Mouse (Mus musculus) kidney, adult 8-10 months (tissue): ENCODE data around the gene Zcchc18.
"Not testable (repeated sequence)": the region's sequence is repeated elsewhere in the genome, so short reads cannot be mapped to it uniquely, and the experiment has no call there.

Experiments used
- DNase-seq, 2 experiments: peaks; one replicate each; pipeline ENCODE4 v3.0.0; 2022

The Zcchc18 gene

DNA sequence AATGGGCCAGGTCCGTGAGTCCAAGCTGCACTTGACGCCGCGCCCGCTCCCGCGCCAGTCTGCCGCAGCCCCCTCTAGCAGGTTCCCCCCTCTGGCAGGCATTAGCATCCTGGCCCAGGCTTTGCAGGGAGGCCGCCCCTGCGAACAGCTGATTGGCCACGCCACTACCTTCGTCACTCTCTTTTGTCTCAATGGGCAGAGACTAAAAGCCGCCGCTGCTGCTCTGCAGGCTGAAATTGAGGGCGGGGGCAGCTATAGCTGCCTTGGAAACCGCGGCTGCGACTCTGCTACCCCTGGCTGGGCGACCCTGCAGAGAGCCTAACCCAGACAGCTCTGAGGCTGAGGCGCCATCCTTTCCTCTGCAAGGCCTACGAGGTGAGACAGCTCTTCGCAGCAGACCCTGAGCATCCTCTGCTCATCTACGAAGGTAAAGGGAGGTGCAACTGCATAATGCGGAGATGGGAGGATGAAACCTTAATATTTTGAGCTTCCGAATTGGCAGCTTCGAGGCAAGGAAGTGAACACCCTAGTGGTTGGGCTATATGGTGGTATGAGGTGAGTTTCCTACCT, at the start of gene Zcchc18:
Gene Zcchc18 (plus strand): TSS at position 178 of the 570 bp plus-strand sequence.
- peak in 1 of 2 experiments; percentile 7 for DNase-seq

DNA sequence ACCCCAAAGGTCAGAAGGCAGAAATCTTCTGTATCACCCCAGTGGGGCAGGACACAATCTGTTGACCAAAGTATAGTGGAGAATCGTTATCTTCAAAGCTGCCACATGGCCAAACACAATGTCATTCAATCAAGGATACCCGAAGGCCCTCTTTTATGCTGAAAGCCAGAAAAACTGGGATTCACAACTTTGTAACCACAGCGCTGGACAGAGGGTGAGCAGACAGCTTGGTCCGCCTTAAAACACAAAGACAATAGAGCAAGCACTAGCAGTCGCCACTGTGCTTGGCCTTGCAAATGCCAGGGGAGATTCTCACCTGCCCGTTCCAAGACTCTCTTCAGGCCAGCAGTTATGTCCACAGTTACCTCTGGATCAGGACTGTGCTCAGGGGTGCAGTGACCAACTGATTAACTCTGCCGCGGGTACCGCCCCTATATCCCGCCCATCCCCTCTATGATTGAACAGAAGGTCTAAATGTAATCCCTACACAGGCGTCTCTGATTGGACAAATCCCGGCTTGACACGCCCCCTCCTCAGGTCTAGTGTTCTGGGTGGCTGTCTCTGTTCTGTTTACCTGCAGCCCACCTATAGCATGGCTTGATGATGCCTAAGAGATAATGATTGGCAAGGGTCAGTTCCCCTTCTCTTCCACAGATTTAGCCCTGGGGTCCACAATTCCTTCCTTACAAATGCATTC, 35.2 kb upstream of the Zcchc18 start:
- DNase-seq: peak; percentile 29 to 79

DNA sequence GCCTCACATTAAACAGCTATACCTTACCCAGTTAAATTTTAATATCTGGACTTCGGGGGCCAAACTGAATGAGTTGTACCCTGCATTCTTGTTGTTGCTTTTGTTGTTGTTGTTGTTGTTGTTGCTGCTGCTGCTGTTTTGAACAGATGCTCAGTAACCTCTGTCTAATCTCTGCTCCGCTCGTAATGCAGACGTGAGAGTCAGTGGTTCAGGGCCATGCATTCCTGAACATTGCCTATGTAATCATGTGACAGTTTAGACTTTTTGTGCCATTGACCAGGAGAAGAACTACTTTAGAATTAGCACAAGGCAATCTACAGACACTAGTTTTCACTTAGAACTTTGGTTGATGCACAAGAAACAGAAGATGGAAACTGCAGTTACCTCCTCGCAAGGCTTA, 34.7 kb upstream of the Zcchc18 start:
- not testable (repeated sequence) for DNase-seq

DNA sequence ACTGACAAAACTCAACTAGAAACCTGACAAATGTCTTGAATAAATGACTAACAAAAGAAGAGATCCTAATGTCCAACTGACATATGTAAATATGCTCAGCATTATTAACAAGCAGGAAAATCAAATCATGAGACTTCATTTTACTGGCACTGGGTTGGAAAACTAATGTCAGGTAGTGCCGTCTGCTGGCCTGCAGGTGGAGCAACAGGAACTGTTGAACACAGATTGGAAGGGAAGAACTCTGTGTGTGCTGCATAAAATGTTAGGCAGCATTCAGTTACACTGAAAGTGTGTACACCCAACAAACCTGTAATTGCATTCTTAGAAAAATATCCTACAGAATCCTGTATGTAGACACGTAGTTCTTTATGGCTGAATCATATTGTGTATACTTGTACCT, 33.3 kb upstream of the Zcchc18 start:
- no peak for DNase-seq

DNA sequence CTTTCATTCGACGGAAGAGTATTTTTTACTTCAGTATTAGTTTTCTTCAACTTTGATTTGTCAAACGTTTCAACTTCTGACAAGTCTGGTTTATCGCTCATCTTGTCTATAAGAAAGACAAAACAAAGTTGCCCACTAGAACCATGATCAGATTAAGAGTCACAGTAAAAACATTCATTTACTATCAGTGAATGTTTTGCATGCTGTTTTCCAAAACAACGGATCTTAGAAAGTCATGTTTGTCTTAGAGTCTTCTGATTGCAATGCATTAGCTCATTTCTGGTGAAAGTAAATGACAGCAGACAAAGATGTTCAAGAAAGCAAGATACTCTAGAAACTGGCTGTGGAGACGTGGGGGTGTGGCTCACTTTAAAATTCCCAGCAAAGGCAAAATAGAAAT, 17.6 kb upstream of the Zcchc18 start, which contains the start of gene Tmsb15b2:
Gene Tmsb15b2 (minus strand): TSS at position 101 of the 400 bp plus-strand sequence.
- not testable (repeated sequence) for DNase-seq

DNA sequence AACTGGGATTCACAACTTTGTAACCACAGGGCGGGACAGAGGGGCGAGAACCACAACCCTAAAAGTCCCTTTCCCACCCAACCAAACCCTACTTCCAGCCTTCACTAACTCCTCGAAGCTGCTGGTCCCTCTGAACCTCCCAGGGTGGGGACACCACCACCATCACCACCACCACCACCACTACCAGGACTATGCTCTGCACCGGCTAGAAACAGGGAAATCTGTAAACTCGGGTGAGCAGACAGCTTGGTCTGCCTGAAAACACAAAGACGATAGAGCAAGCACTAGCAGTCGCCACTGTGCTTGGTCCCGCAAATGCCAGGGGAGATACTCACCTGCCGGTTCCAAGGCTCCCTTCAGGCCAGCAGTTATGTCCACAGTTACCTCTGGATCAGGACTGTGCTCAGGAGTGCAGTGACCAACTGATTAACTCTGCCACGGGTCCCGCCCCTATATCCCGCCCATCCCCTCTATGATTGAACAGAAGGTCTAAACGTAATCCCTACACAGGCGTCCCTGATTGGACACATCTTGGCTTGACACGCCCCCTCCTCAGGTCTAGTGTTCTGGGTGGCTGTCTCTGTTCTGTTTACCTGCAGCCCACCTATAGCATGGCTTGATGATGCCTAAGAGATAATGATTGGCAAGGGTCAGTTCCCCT, 16.4 kb upstream of the Zcchc18 start, which contains the start of the genes Tmsb15l and Tmsb15b1:
Gene Tmsb15l (minus strand): TSS at position 446 of the 661 bp plus-strand sequence.
Gene Tmsb15b1 (minus strand): TSS at position 451 of the 661 bp plus-strand sequence.
- DNase-seq: peak; percentile 63 to 78

DNA sequence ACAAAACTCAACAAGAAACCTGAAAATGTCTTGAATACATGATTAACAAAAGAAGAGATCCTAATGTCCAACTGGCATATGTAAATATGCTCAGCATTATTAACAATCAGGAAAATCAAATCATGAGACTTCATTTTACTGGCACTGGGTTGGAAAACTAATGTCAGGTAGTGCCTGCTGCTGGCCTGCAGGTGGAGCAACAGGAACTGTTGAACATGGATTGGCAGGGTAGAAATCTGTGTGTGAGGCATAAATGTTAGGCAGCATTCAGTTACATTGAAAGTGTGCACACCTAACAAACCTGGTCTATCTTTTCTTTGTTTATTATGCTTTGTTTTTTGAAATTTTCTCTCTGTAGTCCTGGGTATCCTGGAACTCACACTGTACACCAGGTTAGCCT, 14.3 kb upstream of the Zcchc18 start:
- no peak for DNase-seq

DNA sequence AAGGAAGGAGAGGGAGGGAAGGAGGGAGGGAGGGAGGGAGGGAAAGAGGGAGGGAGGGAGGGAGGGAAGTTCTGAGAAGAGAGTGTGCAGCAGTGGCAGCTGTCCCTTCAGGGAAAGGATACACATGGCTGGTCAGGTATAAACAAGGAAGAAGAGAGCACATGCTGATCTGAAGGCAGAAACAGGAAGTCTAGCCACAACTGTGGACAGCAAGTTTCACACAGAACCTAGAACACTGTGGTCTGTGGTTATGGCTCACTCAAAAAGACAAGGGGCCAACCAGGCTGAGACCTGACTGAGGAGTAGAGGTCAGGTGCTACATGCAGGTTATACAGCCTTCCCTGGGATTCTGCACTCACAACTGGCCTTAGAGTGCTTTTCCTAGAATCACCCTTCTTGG, 6.9 kb upstream of the Zcchc18 start:
- no peak for DNase-seq

DNA sequence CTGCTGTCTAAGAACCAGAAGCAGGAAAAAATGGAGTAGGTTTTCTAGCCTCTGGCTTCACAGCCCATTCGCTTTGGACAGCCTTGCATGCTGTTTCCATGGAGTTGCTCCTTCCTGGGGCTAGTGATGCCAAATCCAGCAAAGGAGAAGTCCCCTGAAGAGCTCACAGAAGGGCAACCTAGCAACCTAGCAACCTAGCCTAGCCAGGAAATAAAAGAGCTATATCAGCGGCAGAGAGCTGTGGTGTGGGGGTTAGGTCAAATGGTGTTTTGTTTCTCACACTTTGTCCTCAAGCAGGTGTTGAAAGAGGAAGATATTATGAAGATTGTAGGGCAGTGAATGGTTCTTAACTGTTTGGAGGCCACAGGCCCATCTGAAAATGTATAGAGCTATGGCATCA, 1.7 kb upstream of the Zcchc18 start:
- DNase-seq: no peak

DNA sequence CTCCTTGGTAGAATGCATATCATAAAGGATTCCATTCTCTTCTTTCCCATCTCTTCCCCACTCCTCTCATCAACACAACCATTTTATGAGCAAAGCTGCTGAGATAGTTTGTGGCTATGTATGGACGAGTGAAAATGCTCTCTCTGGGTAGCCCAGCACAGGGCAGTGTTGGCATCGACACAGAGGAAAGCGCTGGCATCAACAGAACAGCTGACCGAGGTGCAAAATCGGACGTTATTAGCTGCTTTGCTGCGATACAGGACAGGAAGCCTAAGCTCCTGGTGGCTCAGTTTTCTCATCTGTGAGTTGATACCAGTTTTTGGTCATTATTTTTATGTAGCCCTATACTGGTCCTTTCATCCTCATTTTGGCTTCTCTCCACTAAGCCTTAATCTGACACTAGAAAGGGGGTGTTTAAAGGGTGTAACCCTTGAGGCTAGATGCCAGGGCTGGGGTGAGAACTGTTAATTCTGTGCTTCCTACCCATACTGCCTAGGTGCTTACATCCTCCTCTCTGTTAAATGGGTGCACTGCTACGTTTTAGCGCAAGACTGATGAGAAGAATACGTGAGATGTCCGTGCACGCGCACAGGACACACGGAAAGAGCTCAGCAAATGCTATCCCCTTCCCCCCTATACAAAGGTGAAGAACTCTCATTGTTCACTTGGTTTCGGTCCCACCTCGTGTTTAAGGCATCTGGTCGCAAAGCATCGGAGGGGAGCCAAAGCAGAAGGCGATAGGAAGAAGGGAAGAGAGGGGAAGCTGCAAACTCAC, 577 bp upstream of the Zcchc18 start:
- no peak for DNase-seq

DNA sequence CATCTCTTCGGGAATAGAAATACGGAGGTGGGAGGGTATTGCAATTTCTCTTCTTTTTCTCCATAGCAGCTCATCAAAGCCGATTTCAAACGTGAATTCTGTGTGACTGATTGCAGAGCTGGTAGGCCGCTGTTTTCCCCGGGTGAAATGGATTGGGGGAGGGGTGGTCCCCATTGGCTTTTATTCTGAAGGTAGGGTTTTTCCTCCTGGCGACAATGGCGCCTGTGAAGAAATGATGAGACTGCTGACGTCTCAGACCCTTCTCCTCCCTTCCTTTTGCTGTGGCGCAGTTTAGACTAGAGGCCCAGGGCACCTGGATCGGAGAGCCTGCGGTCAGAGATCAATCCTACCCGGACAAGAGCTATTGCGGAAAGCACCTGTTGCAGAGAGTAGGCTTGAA, 686 bp downstream of the Zcchc18 start:
- no peak for DNase-seq

DNA sequence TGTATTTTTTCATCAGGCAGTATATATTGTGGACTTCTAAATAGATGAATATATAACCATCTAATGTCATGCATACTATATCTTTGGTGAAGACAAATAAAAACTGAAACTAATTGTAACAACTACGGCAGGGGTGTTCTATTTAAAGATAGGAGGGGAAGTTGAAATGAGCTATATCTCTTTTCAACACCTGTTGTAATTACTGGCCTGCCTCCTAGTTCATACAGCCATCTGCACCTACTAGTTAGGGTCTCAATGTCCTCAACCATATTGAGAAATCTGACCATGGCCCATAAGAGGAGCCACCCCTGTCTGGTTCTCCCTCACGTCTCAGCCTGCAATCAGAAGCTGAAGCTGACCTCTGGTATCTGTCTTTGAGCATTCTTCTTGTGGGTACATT, 3.3 kb downstream of the Zcchc18 start:
- DNase-seq: no peak

DNA sequence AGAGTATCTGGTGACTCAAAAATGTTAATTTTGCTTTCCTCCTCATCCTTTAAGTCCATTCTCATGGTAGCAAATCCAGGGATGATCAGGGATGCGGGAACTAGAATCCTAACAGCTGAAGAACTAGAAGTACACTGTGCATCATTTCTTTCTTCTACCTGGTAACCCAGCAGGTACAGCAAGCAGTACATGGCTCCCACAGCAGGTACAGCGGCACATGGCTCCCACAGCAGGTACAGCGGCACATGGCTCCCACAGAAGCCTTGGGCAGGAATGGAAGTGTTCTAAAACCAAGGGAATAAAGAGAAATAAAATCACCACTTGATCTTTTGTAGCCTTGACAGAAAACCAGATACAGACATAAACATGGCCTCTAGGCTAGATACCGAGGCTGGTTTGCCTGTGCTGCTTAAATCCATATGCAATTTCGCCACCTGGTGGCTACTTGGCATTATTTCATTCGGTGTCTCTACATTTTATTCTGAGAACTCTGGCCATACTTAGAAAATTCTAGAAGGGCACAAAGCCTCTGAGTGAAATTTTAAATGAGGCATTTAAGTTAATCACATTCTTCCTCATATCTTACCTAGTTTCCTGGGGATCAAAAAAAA, 22.2 kb downstream of the Zcchc18 start:
- DNase-seq: peak; percentile 34 to 39

DNA sequence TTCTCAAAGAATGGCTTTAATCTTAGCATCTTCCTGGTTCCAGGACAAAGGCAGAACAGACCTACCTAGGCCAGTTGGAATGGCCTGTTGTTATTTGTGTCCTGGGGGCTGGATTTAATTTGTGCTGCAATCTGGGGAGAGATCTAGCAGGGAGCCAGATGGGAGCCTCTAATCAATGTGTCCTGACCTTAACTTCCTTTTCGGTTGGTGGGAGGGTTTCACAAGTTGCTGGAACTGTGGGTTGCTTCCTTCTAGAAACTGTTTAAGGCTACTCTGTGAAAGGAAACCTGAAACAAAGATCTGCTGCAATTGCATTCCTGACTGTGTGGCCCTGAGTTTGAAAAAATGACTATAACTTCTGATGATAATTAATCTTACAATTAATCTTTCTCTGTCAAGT, 24.7 kb downstream of the Zcchc18 start:
- DNase-seq: no peak

DNA sequence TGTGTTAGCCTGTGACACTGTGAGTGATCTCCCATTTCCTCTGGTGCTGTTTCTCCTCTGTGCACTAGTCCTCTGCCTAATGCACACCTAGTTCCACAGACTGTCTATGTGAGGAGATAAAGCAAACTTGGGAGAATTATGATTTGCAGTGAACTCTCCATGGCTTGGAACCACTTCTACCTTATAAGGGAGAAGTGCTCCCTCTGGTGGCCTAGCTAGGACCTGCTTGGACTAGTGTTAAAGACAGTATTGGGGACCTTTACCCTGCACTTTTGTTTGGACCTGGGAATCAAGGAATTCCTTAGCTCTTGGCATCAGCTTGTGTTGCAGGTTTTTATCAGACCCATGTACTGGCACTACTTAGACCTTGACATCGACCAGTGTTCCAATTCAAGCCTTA, 26.4 kb downstream of the Zcchc18 start:
- DNase-seq: peak; percentile 31 to 62

DNA sequence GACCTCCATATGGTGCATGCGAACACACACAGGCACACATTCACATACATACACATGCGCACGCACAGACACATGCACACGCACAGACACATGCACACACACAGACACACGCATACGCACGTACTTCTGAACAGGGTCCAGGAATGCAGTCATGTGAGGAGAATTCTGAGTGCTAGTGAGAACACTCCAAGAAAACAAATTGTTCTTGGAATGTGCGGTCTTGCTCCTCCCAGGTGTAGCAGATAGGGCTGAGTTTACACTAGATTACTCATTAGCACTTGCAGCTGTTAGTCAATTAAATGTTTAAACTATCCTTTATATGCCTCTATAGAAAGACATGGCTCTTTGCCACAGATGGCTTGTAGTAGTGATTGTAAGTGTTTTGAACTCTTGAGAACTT, 38.0 kb downstream of the Zcchc18 start:
- peak in 1 of 2 experiments; percentile 9 for DNase-seq

DNA sequence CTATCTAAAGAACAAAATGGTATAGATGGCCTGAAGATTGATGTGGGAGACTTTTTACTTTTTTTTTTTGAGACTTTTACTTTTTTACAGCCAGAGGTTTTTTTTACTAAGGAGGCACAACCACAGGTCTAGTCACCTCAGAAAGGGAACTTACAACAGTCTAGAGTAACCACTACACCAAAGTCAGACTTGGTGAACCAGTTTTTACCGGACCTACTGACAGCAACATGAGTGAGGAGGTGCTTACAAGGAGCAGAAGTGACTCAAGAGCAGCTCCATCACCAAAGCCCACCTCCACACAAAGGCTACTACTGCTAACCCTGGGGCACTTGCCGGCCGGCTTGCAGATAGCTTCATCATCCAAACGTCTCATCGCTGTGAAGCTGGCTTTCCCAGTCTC, 38.8 kb downstream of the Zcchc18 start:
- DNase-seq: no peak

DNA sequence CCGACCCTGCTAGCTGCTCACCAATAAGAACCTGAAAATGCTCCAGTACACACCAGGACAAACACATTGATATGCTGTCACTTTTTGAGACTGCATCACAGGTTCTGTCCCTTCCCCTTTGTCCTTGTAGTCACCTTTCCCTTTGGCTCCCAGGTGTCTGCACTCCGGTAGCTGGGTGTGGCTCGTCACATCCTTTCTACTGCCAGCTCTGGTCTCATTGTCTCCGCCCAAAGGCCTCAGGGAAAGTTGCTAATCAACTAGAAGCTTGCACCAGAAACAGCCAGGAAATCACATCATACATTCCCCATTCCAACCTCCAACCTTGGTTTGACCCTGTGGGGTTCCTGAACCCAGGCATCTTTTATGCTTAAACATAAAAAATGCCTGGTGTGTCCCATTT, 41.4 kb downstream of the Zcchc18 start:
- DNase-seq: peak; percentile 2 to 23

DNA sequence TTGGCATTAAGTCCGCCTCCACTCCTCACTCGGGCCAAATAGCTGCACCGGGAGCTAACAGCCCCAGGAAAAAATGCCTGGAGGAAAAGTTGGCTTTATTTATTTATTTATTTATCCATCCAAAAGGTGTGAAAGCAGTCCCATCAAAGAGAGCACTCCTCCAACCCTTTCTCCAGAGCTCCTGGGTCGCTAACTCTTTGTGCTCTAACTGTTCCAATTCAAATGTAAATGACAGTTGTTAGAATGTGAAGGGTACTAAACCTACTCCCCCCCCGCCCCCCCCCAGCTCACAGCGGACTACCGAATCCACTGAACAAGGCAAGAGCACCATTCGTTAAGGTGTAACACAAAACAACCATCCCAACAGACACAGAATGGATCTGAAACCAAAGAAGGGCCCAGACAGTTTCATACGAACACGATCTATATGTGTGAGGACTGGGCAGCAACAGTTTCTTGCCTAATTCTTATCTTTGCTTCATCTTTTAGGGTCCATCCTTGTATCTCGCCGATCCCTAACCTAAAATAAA, 44.6 kb downstream of the Zcchc18 start:
- DNase-seq: no peak

DNA sequence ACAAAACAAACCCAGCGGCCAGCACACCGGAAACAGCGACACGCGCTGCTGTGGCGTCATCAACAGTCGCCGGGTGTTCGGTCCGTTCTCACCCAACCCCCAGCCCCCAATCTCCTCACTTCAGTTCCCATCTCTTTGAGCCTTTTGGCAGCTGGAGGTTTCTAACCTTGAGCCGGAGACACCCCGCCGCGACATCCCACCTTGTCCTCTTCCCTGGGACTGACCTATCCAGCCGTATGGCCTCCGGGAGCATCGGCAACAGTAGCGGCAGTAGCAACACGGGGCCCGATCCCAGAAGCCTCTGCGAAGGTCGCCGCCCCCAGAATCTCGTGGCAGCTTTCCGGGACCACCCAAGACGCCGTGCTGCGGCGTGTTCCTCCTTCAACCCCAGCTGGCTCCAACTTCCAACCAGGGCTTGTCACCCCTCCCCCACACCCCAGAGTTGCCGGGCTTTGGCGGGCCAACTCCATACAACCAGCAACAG, 45.1 kb downstream of the Zcchc18 start, which contains the start of gene Slc25a53:
Gene Slc25a53 (minus strand): TSS at position 303 of the 484 bp plus-strand sequence.
- DNase-seq: peak; percentile 75 to 82

DNA sequence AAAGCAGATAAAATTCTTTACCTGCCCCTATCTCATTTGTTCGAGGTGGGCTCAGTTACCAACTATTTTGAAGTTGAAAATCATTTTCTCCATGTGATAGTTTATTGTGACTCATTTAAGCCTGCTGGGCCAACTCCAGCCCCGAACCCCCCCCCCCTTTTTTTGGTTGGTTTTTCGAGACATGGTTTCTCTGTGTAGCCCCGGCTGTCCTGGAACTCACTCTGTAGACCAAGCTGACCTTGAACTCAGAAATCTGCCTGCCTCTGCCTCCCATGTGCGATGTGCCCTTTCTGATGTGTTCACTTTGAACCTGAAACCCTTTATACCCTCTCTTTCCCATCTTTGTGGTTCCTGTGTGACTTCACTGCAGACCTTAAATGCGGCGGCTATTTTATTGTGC, 45.5 kb downstream of the Zcchc18 start:
- DNase-seq: no peak
